Mouse (Mus musculus) heart, embryonic 10.5 days (tissue): ENCODE results near the gene Cdk5rap3. TPM values are rescaled to one million over a fixed set of nuclear protein-coding genes. Genes with fewer than 3 reads are reported as not detected.

Experiments
- DNase-seq: peaks from one replicate; pipeline ENCODE4 v3.0.0-alpha.2; 2017; ENCODE audit warnings: low spot score
- H3K27ac ChIP-seq: fragments of 300-500 bp; sonication (generic); 2 replicates; pipeline ENCODE4 v1.5.1; 2016; ENCODE audit warnings: mild to moderate bottlenecking
- H3K27me3 ChIP-seq: fragments of 300-500 bp; sonication (generic); 2 replicates; pipeline ENCODE4 v1.6.1; 2016; ENCODE audit warnings: mild to moderate bottlenecking; ENCODE audit not compliant: poor library complexity, insufficient read depth, severe bottlenecking
- H3K36me3 ChIP-seq: fragments of 300-500 bp; sonication (generic); 2 replicates; pipeline ENCODE4 v1.6.1; 2016; ENCODE audit warnings: mild to moderate bottlenecking, moderate library complexity
- H3K4me1 ChIP-seq: fragments of 300-500 bp; sonication (generic); 2 replicates; pipeline ENCODE4 v1.6.1; 2016; ENCODE audit warnings: mild to moderate bottlenecking
- H3K4me3 ChIP-seq: fragments of 300-500 bp; sonication (generic); 2 replicates; pipeline ENCODE4 v1.5.1; 2016; ENCODE audit warnings: mild to moderate bottlenecking, moderate library complexity
- H3K9me3 ChIP-seq: fragments of 300-500 bp; sonication (generic); 2 replicates; pipeline ENCODE4 v1.6.1; 2016; ENCODE audit warnings: mild to moderate bottlenecking, moderate library complexity
- WGBS: fragments of 180-500 bp; shearing (Covaris S2); methylation state at CpG from one replicate; pipeline ENCODE4 v1.1.7; 2016; 5-methylcytosine and 5-hydroxymethylcytosine counted together
- polyA plus RNA-seq: library from polyadenylated mRNA; unstranded; fragments of >200 nt; fragmentation: Nextera tagmentation; extraction: Ambion mirVana; gene quantifications from 2 replicates; pipeline ENCODE4 v1.2.1, GENCODE M21; 2016

The Cdk5rap3 gene
- polyA plus RNA-seq, 1 experiment from 2014 or later = 84.3 TPM

DNA sequence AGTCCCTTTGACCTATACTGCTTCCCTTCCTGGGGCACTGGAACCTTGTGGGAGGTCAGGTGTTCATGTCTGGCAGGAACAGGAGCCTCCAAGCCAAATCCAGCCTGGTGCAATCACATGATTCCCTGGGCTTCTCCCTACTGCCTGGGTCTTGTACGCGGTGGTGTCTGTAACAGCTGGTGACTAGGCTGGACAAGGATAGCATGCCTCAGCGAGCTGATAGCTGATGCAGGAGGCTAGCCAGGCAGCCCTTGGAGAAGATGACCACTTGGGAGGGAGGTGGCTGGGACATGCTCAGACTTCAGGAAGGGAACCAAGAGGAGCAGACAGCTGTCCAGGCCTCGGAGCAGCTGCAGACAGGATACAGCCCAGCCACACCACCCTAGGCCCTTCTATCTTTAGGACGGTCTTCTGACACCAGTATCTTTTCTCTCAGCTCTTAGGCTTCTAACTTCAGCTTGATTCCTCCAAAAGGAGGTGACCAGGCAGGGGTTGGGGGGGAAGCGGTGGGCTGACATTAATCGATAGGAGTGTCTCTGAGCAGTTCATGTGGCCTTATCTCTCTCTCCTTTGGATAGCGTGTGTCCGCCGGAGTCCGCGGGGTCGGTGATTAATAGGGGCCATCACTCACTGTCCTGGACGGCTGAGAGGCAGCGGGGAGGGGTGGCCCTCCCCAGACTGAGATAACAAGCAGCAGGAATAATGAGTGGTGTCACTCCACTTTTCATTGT lies 9.7 kb downstream of the Cdk5rap3 start:
- Histone ChIP-seq H3K4me3 (peak overlapping the region; percentile 4), H3K36me3 (peaks cover 34% of the 10 kb centered on the region), H3K9me3 (no peaks in the 10 kb centered on the region), H3K27ac (peak overlapping the region; percentile 52), H3K27me3 (peaks cover 20% of the 10 kb centered on the region), H3K4me1 (peaks cover 68% of the 10 kb centered on the region)
- peak; percentile 89 for DNase-seq
- WGBS = 10% methylated on average over 15 of the region's 15 CpGs

DNA sequence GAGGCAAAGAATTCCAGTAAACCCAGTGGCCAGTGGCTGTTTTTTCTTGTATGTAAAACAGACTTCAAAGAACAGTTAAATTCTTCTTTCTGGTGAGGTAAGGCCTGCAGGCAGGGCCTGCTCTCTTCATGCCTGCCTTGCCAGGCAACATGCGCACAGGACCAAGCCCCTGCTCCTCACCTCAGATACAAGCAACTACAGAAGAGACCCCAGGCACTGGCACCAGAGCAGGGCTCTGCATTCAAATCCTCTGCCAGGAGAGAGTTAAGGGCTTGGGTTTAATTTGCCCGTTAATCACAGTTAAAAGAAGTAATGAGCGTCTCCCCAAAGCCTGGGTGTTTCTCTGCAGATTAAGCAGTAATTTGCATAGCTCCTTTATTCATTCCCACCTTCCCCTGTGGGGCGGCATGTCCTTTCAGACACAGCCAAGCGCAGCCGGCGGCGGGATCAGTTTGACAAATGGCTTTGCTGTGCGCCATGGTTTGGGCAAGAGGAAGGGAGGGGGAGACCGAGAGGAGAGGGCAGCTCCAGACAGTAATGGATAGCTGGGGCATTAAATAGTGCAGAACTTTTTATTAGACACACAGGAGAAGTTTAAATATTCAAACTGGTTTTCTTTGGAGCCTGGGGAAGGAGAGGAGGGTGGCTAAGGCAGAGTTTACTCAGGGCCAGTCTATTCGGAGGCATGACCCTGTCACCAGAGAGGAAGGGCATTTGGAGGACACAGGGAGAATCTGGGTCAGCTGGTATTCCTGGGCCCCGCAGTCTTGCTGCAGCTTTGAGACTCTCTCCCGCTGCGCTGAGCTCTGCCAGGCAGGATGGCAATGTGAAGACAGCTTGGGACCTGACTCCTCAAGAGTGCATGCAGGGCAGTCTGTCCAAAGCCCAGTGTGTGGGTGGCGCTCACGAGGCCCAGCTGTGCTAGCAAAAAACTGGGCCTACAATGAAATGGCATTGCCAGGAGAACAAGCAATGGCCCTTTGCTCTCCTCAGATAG lies 13.4 kb downstream of the Cdk5rap3 start:
- Histone ChIP-seq H3K4me3 (no peak overlapping the region), H3K4me1 (peaks cover 72% of the 10 kb centered on the region), H3K36me3 (peaks cover 8% of the 10 kb centered on the region), H3K9me3 (no peaks in the 10 kb centered on the region), H3K27me3 (peaks cover 6% of the 10 kb centered on the region; the same call in 1 of the 2 replicates), H3K27ac (peak overlapping the region; percentile 69)
- DNase-seq = no peak
- WGBS = 21% methylated on average over 16 of the region's 16 CpGs

DNA sequence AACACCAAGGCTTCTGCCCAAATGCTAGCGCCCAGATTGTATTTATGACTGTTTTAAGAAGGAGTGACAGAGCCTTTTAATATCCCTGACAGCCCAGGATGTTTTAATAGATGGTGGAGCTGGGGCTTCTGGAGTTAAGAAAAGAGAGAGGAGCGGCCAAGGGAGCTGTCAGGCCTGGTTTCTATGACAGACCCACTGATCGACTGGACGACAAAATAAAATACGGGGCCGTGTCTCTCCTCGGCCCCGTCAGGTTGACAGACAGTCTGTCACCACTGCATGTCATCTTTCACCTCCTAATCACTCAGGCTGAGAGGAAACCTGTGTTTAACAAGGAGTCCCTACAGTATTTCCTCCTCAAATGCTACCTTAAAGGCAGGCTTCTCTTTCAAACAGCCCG lies 15.0 kb downstream of the Cdk5rap3 start:
- Histone ChIP-seq H3K36me3 (no peaks in the 10 kb centered on the region), H3K27me3 (0 out of 2 replicates have a peak, but pooled peaks cover 6% of the 10 kb centered on the region), H3K27ac (no peak overlapping the region), H3K9me3 (no peaks in the 10 kb centered on the region), H3K4me1 (peaks cover 56% of the 10 kb centered on the region), H3K4me3 (no peak overlapping the region)
- no peak for DNase-seq
- 34% methylated on average over 9 of the region's 9 CpGs for WGBS

DNA sequence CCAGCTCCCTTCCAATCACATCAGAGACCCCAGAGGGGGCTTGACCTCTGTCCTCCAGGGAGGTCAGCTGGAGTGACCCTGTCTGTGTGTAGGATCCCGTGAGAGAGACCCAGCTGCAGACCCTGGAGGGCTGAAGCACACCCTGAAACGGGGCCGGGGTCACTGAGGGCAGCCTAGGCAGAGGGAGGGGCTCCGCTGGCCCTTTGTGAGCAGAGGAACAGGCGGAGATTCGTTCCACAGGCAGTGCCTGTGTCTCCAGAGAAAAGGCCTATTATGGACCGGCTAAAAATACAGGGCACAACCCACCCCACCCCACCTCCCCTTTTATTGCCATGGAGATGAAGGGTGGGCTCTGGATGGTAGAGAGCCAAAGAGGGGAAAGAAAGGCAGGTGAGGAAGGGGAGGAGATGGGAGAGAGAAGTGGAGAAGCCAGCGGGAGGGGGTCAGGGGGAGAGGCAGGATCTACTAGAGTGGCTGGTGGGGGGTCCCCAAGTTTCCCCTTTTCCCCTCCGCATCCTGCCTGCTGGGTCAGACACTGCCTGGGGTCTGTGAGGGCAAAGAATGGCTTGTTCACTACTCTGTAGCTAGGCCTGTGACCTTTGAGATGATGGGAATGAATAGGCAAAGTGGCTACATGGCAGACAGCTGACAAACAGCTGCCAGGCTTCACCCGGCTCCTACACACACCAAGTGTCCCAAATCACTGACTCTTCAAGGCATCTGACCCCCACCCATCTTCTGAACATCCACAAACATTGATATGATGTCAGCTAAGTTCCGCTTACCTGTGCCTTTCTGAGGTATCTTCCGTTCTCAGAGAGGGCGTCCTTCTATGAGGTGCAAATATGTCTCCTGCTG lies 16.6 kb downstream of the Cdk5rap3 start:
- Histone ChIP-seq H3K36me3 (no peaks in the 10 kb centered on the region), H3K9me3 (no peaks in the 10 kb centered on the region), H3K27ac (peak overlapping the region; percentile 81), H3K4me1 (peaks cover 44% of the 10 kb centered on the region), H3K4me3 (0 out of 2 replicates have a peak overlapping the region, but pooled peaks have one; percentile 24), H3K27me3 (0 out of 2 replicates have a peak, but pooled peaks cover 6% of the 10 kb centered on the region)
- no peak for DNase-seq
- WGBS = 42% methylated on average over 13 of the region's 13 CpGs

DNA sequence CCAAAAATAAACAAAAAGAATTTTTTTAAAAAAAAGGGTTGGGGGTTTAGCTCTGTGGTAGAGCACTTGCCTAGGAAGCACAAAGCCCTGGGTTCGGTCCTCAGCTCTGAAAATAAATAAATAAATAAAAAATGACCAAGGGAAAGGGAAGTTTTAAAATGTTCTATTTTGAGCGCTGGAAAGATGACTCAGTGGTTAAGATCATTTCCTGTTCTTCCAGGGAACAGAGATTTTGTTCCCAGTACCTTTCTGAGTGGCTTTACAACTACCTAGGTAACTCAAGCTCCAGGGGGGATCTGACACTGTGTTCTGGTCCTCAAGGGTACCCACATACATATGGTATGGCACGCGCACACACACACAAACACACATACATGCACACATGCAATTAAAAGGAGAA lies 20.4 kb downstream of the Cdk5rap3 start:
- 76% methylated on average over 4 of the region's 4 CpGs for WGBS
- no peaks in the 10 kb centered on the region for H3K9me3 ChIP-seq
- H3K36me3 ChIP-seq = no peaks in the 10 kb centered on the region
- no peak overlapping the region for H3K27ac ChIP-seq
- H3K27me3 ChIP-seq = peaks cover 4% of the 10 kb centered on the region; the same call in 1 of the 2 replicates
- peaks cover 37% of the 10 kb centered on the region for H3K4me1 ChIP-seq
- DNase-seq = no peak
- H3K4me3 ChIP-seq = no peak overlapping the region

DNA sequence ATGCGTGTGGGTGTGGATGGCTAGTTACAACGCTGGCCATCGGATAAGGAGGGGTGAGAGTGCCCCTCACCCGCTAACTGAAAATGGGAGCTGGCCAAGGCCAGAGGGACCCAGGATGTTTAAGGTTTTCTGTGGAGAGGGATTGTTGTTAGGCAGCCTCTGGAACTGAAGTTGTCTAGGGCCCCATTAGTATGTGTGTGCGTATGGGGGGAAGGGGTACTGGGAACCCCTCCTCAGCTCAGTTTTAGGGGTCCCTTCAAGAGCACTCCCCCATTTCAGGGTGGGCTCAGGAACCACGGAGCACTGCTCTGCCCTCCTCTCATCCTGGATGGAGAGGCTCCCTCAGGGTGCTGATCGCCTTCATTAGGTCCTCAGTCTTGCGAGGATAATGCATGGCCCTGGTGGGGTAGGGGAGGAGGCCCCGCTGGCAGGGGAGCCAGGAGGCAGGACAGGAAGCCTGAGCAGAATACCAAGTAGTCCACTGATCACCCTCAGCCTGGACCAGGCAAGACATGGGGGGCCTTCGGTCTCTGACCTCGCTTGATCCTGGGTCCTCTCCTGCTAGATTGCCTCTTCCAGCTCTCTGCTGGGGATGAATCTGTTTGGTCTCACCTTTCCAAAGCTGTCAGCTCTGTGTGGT lies 23.0 kb downstream of the Cdk5rap3 start:
- no peak for DNase-seq
- Histone ChIP-seq H3K27ac (peak overlapping the region; percentile 52), H3K4me3 (no peak overlapping the region), H3K4me1 (peaks cover 20% of the 10 kb centered on the region), H3K36me3 (no peaks in the 10 kb centered on the region), H3K27me3 (peaks cover 4% of the 10 kb centered on the region; the same call in 1 of the 2 replicates), H3K9me3 (no peaks in the 10 kb centered on the region)
- 58% methylated on average over 11 of the region's 11 CpGs for WGBS

DNA sequence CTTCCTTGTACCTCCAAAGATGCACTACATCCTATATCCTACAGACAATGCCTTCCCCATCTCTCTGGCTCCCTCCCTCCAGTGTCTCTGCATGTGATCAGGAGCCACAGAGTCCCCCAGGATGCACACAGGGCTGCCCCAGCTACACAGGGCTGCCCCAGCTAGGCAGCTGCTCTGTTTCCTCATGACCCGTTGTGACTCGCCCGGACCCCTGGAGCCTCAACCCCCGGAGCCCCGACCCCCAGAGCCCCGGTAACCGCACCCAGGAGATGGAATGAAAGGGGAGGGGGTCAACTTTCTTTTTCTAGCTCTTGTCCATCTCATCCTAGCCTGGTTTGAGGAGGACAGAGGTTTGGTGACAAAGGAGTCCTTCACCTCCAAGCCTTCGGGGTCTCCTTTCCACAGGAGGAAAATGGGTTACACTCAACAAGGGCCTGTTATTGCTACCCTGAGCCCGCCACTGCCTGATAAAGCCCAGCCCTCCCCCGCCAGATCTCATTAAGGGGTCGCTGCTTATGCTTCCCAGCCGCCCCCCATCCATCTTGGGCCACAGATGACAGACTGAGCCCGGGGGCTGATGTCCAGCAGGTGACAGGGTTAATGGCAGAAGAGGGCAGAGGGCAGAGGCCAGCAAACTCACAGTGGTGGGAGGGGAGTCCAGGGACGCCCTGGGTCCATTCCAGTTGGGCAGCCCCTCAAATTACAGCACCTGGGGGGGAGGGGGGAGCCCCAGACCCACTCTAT lies 24.3 kb downstream of the Cdk5rap3 start:
- WGBS = 55% methylated on average over 14 of the region's 14 CpGs
- peak overlapping the region; percentile 47 for H3K27ac ChIP-seq
- peaks cover 4% of the 10 kb centered on the region; the same call in 1 of the 2 replicates for H3K27me3 ChIP-seq
- no peaks in the 10 kb centered on the region for H3K9me3 ChIP-seq
- no peak overlapping the region for H3K4me3 ChIP-seq
- peaks cover 20% of the 10 kb centered on the region for H3K4me1 ChIP-seq
- H3K36me3 ChIP-seq = no peaks in the 10 kb centered on the region
- DNase-seq = no peak

DNA sequence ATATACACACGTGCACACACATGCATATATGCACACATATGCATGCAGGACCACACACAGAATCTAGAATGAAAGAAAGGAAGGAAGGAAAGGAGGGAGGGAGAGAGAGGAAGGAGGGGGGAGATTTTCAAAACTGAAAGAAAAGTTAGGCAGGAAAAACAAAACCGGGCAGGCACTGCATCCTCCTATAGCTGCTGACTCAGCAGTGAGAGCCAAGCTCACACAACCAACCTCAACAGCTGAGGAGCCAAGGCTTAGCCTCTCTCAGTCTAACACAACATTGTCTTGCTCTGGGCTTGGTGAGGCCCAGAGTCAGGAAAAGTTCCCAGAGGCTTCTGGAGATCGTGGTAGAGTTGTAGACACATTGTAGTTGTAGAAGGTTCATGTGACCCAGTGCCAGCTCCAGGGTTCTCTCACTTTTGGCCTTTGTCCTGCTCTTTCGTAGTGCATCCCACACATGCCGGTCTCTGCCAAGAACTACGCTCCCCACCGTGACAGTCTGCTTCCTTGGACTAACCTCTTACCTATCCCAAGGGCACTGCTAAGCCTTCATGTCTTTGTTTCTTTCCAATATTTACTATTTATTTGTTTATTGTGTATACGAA lies 29.3 kb downstream of the Cdk5rap3 start:
- no peak overlapping the region for H3K27ac ChIP-seq

DNA sequence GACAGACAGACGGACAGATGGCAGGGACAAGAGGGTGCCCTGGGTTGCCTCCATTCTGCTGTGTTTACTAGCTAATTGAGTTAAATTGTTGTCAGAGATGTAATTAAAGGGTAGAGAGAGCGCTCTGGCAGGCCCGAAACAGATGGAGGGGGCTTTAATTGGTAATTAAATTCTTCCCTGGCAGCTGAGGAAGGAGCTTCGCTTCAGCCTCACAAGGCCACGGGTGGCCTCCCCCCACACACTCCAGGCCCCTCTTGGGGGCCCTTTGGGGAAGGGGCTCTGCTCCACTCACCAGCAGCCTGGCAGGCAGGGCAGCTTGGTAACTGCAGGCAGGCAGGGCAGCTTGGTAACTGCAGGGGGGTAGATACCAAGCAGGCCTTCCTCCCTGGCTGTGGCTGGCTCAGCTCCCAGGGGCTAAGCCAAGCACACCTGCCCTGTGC lies 30.4 kb downstream of the Cdk5rap3 start:
- peak overlapping the region; percentile 52; the same call in 1 of the 2 replicates for H3K27ac ChIP-seq
- no peaks in the 10 kb centered on the region for H3K27me3 ChIP-seq
- no peaks in the 10 kb centered on the region for H3K9me3 ChIP-seq
- H3K36me3 ChIP-seq = no peaks in the 10 kb centered on the region
- no peak overlapping the region for H3K4me3 ChIP-seq
- 50% methylated on average over 5 of the region's 5 CpGs for WGBS
- H3K4me1 ChIP-seq = peaks cover 19% of the 10 kb centered on the region
- no peak for DNase-seq

More for the DNA sequence above, 29.3 kb downstream of the Cdk5rap3 start:
- Histone ChIP-seq H3K36me3 (no peaks in the 10 kb centered on the region), H3K9me3 (no peaks in the 10 kb centered on the region), H3K4me3 (no peak overlapping the region), H3K27me3 (peaks cover under 1% of the 10 kb centered on the region; the same call in 1 of the 2 replicates), H3K4me1 (peaks cover 25% of the 10 kb centered on the region)
- no peak for DNase-seq
- 82% methylated on average over 8 of the region's 8 CpGs for WGBS

DNA sequence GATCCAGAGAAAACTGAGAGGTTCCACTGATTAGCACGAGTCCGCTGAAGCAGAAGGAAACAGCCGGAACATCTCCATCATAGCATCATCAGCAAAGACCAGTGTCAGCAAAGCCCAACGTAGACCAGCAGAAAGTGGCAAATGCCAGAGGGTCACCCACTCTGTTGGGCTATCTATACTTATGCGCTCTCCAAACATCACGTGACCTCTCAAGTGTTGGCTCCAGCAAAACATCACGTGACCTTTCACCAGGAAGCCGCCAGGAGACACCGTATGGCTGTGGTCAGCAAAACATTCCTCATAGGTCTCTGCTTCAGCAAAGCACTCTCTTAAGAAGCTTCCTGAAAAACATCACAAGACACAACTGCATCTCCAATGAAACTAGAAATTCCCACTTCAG lies 36.0 kb downstream of the Cdk5rap3 start:
- H3K9me3 ChIP-seq = no peaks in the 10 kb centered on the region
- H3K4me3 ChIP-seq = no peak overlapping the region
- 66% methylated on average over 9 of the region's 9 CpGs for WGBS
- H3K4me1 ChIP-seq = peaks cover 50% of the 10 kb centered on the region
- no peaks in the 10 kb centered on the region for H3K36me3 ChIP-seq
- H3K27me3 ChIP-seq = peaks cover 23% of the 10 kb centered on the region
- no peak for DNase-seq
- H3K27ac ChIP-seq = no peak overlapping the region

DNA sequence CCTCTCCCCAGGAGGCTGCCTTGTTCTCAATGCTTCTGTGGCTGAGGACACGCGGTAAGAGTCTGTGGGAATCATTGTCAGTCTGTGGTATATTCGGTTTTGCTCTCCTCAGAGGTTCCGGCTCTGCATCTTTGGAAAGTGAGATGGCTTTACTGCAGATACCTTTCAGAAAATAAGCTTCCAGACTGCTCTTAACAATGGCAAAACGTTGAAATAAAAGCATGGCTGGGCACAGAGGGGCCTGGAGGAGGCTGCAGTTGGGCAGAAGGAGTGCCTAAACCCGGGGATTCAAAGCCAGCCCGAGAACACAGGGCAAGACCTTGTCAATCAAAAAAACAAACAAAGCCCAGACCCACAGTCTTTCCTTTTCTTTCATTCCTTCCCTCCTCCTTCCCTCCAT lies 36.9 kb downstream of the Cdk5rap3 start:
- Histone ChIP-seq H3K27me3 (peaks cover 32% of the 10 kb centered on the region), H3K9me3 (no peaks in the 10 kb centered on the region), H3K4me3 (no peak overlapping the region), H3K4me1 (peaks cover 56% of the 10 kb centered on the region), H3K27ac (no peak overlapping the region), H3K36me3 (no peaks in the 10 kb centered on the region)
- 49% methylated on average over 7 of the region's 7 CpGs for WGBS
- DNase-seq = no peak
